Mouse (Mus musculus): ENCODE measurements around the gene Ube2j2. TPM values are rescaled to one million over a fixed set of nuclear protein-coding genes. Genes with fewer than 3 reads are reported as not detected.
A peak's percentile ranks its signal among the peaks of the same experiment; 100 is the strongest.

Ube2j2 gene
- polyA plus RNA-seq, 1 experiment from 2014 or later: 107 TPM

DNA sequence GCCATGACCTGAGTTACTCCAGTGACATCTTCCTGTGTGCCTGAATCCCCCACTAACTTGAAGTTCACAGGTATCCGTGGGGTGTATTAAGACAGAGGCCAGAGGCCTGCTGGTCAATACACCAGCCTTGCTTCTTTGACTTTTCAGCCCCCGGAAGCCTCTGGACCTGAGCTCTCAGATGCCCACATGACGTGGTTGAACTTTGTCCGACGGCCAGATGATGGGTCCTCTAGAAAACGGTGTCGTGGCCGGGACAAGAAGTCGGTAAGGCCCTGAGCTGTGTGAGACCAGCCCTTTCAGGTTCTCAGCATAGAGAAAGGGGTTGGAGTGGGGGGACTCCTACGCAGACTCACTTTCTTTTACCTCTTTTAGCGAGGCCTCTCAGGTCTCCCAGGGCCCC, 20.8 kb downstream of the Ube2j2 start:
- ATAC-seq (ENCODE audit: borderline replicate concordance, extremely low read depth, low FRiP score, low TSS enrichment): no peak
- Histone ChIP-seq H3K27ac (no peak overlapping the region), H3K27me3 (no peaks in the 10 kb centered on the region), H3K9me3 (no peaks in the 10 kb centered on the region), H3K4me2 (no peak overlapping the region), H3K9ac (no peak overlapping the region), H3K4me3 (no peak overlapping the region), H3K36me3 (peaks cover 17% of the 10 kb centered on the region; the same call in 1 of the 2 replicates), H3K4me1 (peaks cover 19% of the 10 kb centered on the region)
- 84% methylated on average over 11 of the region's 11 CpGs for WGBS

DNA sequence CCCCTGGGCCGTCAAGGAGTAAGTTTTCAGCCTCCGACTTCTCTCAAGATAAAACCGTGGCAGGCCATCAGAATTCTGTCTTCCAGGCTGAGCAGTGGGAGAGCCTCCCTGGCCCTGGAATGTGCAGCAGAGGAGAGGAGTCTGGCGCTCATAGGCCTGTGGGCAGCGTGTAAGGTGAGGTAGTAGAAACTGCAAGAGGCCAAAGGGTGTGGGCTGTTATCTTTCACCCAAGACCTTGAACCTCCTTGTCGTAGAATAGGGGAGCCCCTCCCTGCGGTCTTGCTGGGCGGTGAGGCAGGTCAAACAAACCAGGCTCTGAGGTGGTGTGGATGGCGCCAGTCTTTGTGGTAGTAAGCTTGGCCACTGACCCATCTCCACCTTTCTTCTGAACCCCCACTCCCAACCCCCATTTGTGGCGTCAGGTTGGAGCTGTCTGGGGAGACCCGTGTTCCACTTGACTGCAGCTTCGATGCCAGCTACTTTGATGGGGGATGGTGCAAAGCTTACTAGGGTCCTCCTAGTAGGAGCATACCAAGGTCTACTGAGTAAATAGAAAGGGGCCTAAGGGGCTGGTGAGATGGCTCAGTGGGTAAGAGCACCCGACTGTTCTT, 25.5 kb downstream of the Ube2j2 start:
- no peak overlapping the region for H3K4me3 ChIP-seq
- no peak overlapping the region for H3K9ac ChIP-seq
- H3K4me1 ChIP-seq: no peaks in the 10 kb centered on the region
- 66% methylated on average over 13 of the region's 13 CpGs for WGBS
- no peak for ATAC-seq (ENCODE audit: borderline replicate concordance, extremely low read depth, low FRiP score, low TSS enrichment)
- no peak overlapping the region for H3K4me2 ChIP-seq
- no peaks in the 10 kb centered on the region for H3K9me3 ChIP-seq
- no peaks in the 10 kb centered on the region for H3K27me3 ChIP-seq
- no peak overlapping the region for H3K27ac ChIP-seq
- peaks cover 17% of the 10 kb centered on the region; the same call in 1 of the 2 replicates for H3K36me3 ChIP-seq

DNA sequence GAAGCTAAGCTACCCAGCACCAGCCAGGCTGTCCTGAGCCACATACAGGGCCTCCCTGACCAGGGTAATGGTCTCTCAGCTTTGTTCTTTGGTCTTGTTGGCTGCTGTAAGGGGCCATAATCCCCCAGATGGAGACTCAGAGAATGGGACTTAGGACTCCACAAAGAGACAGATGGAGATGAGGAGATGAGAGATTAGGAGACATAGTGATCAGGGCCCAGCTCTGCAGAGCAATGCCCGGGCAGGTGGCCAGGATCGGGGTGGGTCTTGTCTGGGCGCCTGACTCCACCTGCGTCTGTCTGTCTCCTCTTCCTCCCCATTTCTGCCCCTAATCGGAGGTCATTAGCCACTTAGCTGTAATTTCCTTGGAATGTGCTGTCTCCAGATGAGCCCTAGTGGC, 26.7 kb downstream of the Ube2j2 start:
- WGBS: 84% methylated on average over 5 of the region's 5 CpGs
- Histone ChIP-seq H3K27ac (no peak overlapping the region), H3K4me1 (no peaks in the 10 kb centered on the region), H3K9ac (no peak overlapping the region), H3K4me3 (no peak overlapping the region), H3K36me3 (peaks cover 9% of the 10 kb centered on the region; the same call in 1 of the 2 replicates), H3K27me3 (no peaks in the 10 kb centered on the region), H3K4me2 (no peak overlapping the region), H3K9me3 (no peaks in the 10 kb centered on the region)
- no peak for ATAC-seq (ENCODE audit: borderline replicate concordance, extremely low read depth, low FRiP score, low TSS enrichment)

DNA sequence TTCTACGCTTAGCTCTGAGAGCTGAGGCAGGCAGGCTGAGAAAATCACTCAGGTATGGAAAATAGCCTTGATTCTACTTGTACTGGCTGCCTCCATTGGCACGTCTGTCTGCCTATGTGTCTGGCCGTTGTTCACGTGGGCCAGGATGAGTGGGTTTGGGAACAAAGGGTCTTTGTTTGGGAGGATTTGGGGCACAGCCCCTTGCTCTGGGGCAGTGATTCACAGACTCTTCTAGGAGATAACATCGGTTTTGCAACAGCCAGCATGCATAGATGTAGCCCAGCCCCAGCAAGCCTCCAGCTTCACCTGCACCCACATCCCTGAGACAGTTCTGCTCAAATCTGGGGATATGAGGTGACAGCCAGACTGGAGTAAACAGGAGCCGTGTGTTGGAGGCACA, 29.0 kb downstream of the Ube2j2 start:
- Histone ChIP-seq H3K27ac (no peak overlapping the region), H3K27me3 (no peaks in the 10 kb centered on the region), H3K4me3 (no peak overlapping the region), H3K4me1 (no peaks in the 10 kb centered on the region), H3K9ac (no peak overlapping the region), H3K36me3 (no peaks in the 10 kb centered on the region), H3K4me2 (no peak overlapping the region), H3K9me3 (no peaks in the 10 kb centered on the region)
- no peak for ATAC-seq (ENCODE audit: borderline replicate concordance, extremely low read depth, low FRiP score, low TSS enrichment)
- WGBS: 74% methylated on average over 6 of the region's 6 CpGs

DNA sequence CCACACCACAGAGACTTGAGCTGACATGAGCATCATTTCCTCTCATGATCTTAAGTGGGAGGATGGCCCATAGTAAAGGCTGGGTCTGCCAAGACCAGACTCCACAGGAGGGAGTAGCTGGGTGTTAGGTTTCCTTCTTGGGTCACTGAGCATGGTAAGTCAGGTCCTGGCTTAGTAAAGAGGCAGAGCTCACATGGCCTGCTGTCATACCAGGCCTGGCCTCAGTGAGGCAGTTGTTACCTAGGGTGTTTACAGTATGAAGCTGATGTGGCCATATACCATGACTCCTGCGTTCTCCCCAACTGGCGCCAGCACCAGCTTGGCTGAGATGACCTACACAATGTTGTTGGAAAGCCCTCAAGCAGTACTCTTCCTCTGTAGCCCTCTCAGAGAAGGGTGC, 29.6 kb downstream of the Ube2j2 start:
- no peak for ATAC-seq (ENCODE audit: borderline replicate concordance, extremely low read depth, low FRiP score, low TSS enrichment)
- Histone ChIP-seq H3K4me3 (no peak overlapping the region), H3K4me1 (no peaks in the 10 kb centered on the region), H3K9ac (no peak overlapping the region; the same call in 1 of the 2 replicates), H3K27me3 (no peaks in the 10 kb centered on the region), H3K4me2 (no peak overlapping the region), H3K27ac (no peak overlapping the region), H3K36me3 (no peaks in the 10 kb centered on the region), H3K9me3 (no peaks in the 10 kb centered on the region)
- 74% methylated on average over 2 of the region's 2 CpGs for WGBS

DNA sequence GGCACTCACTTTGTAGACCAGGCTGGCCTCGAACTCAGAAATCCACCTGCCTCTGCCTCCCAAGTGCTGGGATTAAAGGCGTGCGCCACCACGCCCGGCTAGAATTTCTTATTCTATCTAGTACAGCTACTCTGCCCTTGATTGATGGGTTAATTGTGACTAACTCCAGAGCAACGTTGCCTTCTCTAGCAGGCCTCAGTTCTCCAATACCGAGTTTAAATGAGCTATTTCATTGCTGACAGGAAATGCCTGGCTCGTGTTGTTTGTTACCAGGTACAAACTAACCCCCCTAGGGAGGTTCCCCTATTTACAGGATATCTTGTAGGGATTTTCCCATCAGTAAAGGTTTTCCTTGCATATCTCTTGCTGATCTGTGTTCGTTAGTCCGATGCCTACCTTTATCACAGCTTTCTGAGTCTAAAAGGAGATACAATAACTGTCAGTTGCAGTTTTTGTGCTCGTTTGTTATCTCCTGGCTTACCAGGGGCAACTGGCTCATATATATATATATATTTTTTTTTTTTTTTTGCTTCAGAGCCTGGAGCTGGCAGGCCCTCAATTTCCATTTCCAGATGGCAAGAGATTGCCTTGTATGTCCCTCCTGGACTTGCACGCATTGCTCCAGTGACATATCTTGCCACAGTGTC, 37.9 kb downstream of the Ube2j2 start:
- no peaks in the 10 kb centered on the region for H3K36me3 ChIP-seq
- H3K4me1 ChIP-seq: no peaks in the 10 kb centered on the region
- no peaks in the 10 kb centered on the region for H3K9me3 ChIP-seq
- H3K9ac ChIP-seq: no peak overlapping the region
- ATAC-seq (ENCODE audit: borderline replicate concordance, extremely low read depth, low FRiP score, low TSS enrichment): no peak
- no peak overlapping the region for H3K4me3 ChIP-seq
- H3K27me3 ChIP-seq: no peaks in the 10 kb centered on the region
- no peak overlapping the region for H3K4me2 ChIP-seq
- no peak overlapping the region for H3K27ac ChIP-seq
- WGBS: 72% methylated on average over 12 of the region's 12 CpGs

DNA sequence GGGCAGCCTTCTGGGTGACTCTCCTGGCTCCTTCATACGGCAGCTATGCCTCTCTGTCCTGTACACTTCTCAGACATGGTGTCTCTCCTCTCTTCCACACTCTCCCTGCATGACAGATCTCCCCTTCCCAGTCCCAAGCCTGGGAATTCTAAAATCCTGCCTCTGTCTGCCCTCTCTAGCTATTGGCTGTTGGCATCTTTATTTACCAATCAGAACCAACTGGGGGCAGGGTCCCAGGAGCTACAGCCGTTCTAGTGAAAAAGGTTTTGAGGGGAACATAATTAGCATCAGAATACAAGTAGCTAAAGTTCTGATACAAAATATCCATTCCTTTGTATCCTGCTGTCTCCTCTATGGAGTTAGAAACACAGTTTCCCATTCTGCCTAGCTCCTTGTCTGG, 40.2 kb downstream of the Ube2j2 start:
- no peak for ATAC-seq (ENCODE audit: borderline replicate concordance, extremely low read depth, low FRiP score, low TSS enrichment)
- Histone ChIP-seq H3K36me3 (no peaks in the 10 kb centered on the region), H3K4me2 (no peak overlapping the region), H3K9me3 (no peaks in the 10 kb centered on the region), H3K27me3 (no peaks in the 10 kb centered on the region), H3K4me3 (no peak overlapping the region), H3K9ac (no peak overlapping the region), H3K27ac (no peak overlapping the region), H3K4me1 (no peaks in the 10 kb centered on the region)
- WGBS: 14% methylated on average over 2 of the region's 2 CpGs

DNA sequence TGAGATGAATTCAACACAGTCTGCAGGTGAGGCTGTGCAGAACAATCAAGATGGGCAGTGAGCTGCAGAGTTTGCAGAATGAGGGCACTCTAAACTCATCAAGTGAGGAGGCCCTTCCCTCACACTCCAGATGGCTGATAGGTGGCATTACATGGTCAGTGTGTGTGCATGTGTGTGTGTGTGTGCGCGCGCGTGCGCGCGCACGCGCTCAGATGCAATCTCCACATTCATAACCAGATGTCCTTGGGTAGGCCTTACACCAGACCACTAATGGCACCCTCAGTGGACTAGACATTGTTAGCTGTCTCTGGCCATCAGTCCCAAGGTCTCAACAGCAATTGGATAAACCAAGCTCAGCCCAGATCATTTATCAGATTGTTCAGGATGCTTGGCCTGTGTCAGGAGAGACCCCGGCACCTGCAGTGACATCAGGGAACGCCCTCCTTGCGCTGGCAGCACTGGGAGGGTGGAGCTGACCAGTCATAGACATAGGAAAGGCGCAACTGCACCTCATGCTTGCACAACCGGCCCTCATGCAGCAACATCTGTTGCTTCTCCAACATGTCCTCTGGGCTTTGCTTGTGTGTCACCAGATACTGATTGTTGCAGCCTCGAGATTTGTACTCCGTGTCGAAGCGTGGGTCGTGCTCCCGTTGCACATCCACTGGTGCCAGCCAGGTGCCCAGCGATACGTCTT, 47.7 kb downstream of the Ube2j2 start:
- no peaks in the 10 kb centered on the region for H3K9me3 ChIP-seq
- H3K4me1 ChIP-seq: peaks cover 32% of the 10 kb centered on the region
- H3K27me3 ChIP-seq: no peaks in the 10 kb centered on the region
- WGBS: 84% methylated on average over 22 of the region's 22 CpGs
- peak overlapping the region; percentile 97 for H3K4me2 ChIP-seq
- peak overlapping the region; percentile 79 for H3K9ac ChIP-seq
- H3K27ac ChIP-seq: peak overlapping the region; percentile 95
- peaks cover 2% of the 10 kb centered on the region; the same call in 1 of the 2 replicates for H3K36me3 ChIP-seq
- ATAC-seq (ENCODE audit: borderline replicate concordance, extremely low read depth, low FRiP score, low TSS enrichment): no peak
- H3K4me3 ChIP-seq: peak overlapping the region; percentile 87

DNA sequence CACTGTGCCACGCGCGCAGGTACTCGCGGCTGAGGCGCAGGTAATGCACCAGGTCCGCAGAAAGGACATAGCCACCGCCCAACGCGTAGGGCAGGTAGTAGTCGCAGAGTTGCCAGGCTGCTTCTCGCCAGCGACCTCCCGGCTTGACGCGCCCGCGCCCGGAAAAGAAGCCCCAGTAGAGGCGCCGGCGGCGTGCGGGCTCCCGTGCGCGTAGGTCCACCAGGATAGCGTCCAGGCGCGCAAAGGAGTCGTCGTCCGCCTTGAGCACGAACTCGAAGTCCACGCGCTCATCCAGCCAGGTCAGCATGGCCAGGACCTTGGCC, 48.2 kb downstream of the Ube2j2 start:
- peak overlapping the region; percentile 97 for H3K4me2 ChIP-seq
- 17% methylated on average over 37 of the region's 37 CpGs for WGBS
- H3K27me3 ChIP-seq: no peaks in the 10 kb centered on the region
- no peak for ATAC-seq (ENCODE audit: borderline replicate concordance, extremely low read depth, low FRiP score, low TSS enrichment)
- H3K4me3 ChIP-seq: peak overlapping the region; percentile 87
- peaks cover 32% of the 10 kb centered on the region for H3K4me1 ChIP-seq
- H3K9ac ChIP-seq: peak overlapping the region; percentile 79
- H3K36me3 ChIP-seq: peaks cover 8% of the 10 kb centered on the region; the same call in 1 of the 2 replicates
- no peaks in the 10 kb centered on the region for H3K9me3 ChIP-seq
- peak overlapping the region; percentile 95 for H3K27ac ChIP-seq

DNA sequence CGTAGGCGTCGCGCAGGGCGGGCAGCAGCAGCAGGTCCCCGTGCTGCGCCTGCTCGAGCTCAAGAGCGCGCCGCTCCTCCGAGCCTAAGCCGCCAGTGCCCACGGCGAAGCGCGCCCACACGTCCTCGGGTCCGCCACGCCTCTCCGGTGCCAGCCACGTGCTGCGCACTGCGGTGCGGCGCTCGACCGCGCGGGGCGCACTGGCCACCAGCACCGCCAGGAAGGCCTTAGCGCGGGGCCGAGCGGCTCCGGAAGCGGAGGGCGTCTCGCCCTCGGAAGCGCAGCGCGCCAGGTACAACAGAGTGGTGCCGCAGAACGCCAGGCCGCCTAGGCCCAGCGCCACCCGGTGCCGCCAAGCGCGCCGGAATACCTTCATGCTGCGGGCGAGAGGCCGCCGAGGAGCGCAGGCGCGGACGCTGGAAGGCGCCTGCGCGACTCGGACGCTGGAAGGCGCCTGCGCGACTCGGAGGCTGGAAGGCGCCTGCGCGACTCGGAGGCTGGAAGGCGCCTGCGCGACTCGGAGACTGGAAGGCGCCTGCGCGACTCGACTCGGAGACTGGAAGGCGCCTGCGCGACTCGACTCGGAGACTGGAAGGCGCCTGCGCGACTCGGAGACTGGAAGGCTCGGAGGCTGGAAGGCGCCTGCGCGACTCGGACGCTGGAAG, 48.7 kb downstream of the Ube2j2 start, which contains the start of the genes B3galt6 and Sdf4:
Gene B3galt6 (minus strand): TSS at position 409 of the 665 bp plus-strand sequence.
Gene Sdf4 (plus strand): TSS at position 632 of the 665 bp plus-strand sequence.
- H3K4me1 ChIP-seq: peaks cover 32% of the 10 kb centered on the region
- H3K4me3 ChIP-seq: peak within 1 kb of the TSS; percentile 87
- H3K27ac ChIP-seq: peak within 1 kb of the TSS; percentile 97
- peak within 1 kb of the TSS; percentile 80 for H3K9ac ChIP-seq
- peak within 1 kb of the TSS; percentile 97 for H3K4me2 ChIP-seq
- 1% methylated on average over 99 of the region's 99 CpGs for WGBS
- peaks cover 13% of the 10 kb centered on the region for H3K36me3 ChIP-seq
- peak; percentile 87 for ATAC-seq (ENCODE audit: borderline replicate concordance, extremely low read depth, low FRiP score, low TSS enrichment)
- no peaks in the 10 kb centered on the region for H3K27me3 ChIP-seq
- no peaks in the 10 kb centered on the region for H3K9me3 ChIP-seq

DNA sequence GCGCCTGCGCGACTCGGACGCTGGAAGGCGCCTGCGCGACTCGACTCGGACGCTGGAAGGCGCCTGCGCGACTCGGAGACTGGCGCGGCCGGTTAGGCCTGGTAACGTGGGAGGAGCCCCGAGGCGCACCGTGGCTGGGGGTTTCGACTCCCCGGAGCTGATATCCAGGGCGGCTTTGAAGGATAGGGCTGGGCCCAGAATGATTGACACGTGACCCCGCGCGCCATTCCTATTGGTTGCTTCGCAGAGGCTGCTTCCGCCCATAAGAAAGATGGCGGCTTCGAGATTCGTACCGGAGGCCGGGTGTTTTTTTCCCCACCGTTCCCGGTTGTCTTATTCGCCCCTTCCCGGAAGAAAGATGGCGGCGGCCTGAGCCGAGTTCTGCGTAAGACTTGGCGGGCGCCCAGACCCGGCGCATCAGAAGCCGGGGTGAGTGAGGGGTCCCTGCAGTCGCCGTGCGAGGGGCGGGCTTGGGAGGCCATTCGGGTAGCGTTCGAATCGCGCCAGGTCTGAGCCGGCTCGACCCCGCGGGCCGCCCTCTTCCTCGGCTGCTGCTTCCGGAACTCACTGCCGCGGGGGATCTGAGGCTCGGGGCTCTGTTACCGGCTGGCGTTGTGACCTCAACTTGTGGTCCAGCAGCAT, 49.4 kb downstream of the Ube2j2 start:
- Histone ChIP-seq H3K4me2 (peak overlapping the region; percentile 67), H3K27ac (peak overlapping the region; percentile 97), H3K4me3 (peak overlapping the region; percentile 87), H3K4me1 (peaks cover 32% of the 10 kb centered on the region), H3K27me3 (no peaks in the 10 kb centered on the region), H3K36me3 (peaks cover 19% of the 10 kb centered on the region), H3K9ac (peak overlapping the region; percentile 80), H3K9me3 (no peaks in the 10 kb centered on the region)
- WGBS: under 1% methylated on average over 70 of the region's 70 CpGs
- ATAC-seq (ENCODE audit: borderline replicate concordance, extremely low read depth, low FRiP score, low TSS enrichment): peak; percentile 89

Data from lung, embryonic 15.5 days (tissue).